Mouse (Mus musculus) adrenal gland, postnatal 25 days (tissue): Measurements from ENCODE around the gene Tmem223. TPM values are rescaled to one million over a fixed set of nuclear protein-coding genes. Genes with fewer than 3 reads are reported as not detected.

Experiments
- DNase-seq: peaks from one replicate; pipeline ENCODE4 v3.0.0; 2021; ENCODE audit warnings: mixed read lengths
- microRNA-seq, 2 experiments: library from miRNA; unstranded; fragments of <30 nt; microRNA quantifications; one replicate each; pipeline ENCODE4 v1.2.0; 2021
- total RNA-seq: library from RNA; stranded (reverse); gene quantifications from 2 replicates; pipeline ENCODE4 v1.2.3, GENCODE M21; 2021

Gene Tmem223
- total RNA-seq, 1 experiment from 2014 or later, result 122 TPM

- DNase-seq, result no peak
Observed at GRCm38 (mm10) chr19:8803204-8803780, 32.5 kb downstream of the Tmem223 start.

DNA sequence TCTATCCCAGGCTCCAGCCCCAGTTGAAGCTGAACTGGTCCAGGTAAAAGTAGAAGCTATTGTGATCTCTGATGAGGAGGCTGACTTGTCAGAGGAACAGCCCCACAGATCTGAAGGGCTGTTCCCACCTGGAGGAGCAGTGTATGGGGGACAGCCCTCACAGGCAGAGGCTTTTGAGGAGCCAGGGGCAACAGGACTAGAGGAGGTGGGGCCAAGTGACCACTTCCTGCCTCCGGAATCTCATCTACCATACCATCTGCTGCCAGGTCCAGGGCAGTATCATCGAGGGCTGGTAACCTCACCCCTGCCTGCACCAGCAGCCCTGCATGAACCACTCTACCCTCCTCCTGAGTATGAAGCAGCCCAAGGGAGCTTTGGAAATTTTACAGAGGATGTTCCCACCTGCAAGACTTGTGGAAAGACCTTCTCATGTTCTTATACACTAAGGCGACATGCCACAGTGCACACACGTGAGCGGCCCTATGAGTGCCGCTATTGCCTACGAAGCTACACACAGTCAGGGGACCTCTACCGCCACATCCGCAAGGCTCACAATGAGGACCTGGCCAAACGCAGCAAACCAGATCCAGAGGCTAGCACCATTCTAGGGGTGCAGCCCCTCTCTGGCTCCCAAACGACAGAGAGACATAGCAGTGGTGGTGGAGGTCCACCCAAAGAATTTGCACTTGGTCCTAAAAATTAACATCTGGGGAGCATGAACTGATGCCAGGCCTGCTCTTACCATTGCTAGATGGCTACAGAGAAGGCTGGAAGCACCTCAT lies 33.3 kb downstream of the Tmem223 start:
- DNase-seq, result no peak

DNA sequence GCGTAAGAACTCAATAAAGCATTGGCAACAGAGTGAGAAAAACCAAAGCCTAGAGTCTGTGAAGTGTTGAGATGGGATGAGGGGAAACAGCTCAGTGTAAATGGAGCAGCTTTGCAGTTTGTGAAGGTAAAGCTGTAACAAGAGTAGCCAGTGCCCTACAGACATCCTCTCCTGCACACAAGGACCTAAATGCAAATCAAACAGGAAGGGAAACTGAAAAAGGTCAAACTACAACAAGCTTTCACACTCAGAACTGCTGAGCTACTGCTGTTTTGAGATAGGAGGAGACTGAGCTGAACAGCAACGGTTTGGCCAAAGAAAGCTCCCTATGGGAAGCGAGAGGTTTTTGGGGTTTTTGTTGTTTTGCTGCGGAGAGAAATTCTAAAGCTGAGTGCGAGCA lies 36.0 kb downstream of the Tmem223 start:
- DNase-seq, result no peak

- no peak for DNase-seq
Observed at GRCm38 (mm10) chr19:8815812-8816211, 45.0 kb downstream of the Tmem223 start.

DNA sequence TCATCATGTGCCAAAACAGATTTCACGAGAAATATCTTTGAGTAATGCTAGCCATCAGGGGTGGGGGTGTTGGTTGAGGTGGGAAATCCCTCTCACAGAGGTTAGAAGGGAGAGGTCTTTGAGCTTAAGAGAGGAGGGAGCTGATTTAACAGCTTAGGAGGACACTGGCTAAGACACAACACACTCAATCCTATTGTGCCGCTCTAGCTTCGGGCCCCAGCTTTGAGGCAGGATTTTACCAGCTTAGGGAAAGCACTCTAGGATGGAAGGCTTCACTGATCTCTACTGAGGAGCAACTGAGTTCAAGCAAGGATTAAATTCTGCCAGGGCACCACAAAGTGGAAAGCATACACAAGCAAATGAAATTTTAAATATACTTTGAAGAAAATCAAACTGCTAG lies 46.2 kb downstream of the Tmem223 start:
- DNase-seq, result no peak

GRCm38 (mm10) chr19:8818301-8818798 lies 47.6 kb downstream of the Tmem223 start:
- DNase-seq, result no peak

DNA sequence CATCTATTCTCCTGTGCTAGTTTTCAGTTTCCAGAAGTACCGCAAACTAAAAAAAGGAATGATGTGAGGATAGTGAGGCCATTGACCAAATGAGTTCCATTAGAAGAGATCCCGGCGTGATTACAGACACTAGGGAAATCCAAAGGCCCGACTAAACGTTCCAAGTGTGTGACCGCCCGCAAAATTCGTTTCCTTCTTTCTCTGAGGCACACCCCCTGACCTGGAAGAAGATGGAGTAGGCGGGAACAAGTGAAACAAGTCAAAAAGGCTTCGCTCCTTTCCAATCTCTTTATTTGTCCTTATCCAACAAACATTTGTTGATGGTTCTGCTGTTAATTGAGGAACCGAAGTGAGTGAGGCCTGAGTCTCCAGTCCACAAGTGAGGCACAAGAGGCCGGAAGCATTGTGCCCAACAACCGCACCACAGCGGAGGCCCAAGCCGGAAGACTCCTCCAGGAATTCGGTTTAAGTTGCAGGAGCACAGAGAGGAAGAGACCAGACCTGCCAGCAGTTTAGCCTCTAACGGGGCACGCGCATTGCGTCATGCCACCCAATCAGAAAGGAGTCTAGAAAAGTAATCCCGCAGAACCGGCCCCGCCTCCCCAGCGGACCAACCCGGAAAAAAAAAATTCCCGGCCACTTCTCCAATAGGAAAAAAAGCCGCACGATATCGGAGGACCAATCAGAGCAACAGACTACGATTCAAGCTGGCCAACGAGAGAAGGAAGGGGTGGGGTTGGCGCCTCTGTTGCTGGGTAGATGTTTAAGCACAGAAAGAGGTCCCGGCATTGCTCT lies 48.2 kb downstream of the Tmem223 start, which contains the start of gene Ttc9c:
Ttc9c (minus strand) TSS at position 533 of the 795 bp plus-strand sequence.
- DNase-seq, result peak; percentile 94

DNA sequence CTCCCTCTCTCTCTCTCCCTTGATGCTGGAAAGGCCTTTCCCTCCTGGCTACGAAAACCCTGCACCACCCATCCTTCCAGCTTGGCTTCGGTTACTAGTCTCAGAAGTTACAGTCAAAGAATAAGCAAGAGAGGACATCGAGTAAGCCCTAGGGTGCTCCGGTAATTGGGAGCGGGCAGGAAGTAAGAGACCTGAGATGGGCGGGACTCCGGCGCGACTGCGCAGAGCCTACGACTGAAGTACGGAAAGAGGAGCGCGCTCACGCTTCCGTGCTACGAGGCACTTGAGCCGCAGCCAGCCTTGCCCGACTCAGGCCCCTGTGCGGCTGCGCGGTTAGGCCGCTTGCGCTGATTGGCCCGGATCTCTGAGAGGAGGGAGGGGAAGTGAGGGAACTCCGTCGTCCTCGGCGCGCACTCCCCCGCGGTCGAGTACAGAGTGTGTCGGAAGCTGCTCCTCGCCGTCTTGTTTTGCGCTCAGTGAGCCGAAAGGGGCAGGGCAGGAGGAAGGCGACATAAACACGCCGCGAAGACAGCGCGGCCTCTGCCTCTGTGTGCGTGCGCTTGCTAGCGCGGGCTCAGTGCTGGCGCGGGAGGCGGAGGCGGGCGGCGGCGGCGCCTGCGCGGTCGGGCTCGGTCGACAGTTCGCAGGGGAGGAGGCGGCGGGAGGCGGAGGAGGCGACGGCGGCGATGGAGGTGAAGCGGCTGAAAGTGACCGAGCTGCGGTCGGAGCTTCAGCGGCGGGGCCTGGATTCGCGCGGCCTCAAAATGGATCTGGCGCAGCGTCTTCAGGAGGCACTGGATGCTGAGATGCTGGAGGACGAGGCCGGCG lies 49.0 kb downstream of the Tmem223 start, which contains the start of gene Hnrnpul2:
Hnrnpul2 (plus strand) TSS at position 415 of the 828 bp plus-strand sequence.
- DNase-seq, result peak; percentile 99

DNA sequence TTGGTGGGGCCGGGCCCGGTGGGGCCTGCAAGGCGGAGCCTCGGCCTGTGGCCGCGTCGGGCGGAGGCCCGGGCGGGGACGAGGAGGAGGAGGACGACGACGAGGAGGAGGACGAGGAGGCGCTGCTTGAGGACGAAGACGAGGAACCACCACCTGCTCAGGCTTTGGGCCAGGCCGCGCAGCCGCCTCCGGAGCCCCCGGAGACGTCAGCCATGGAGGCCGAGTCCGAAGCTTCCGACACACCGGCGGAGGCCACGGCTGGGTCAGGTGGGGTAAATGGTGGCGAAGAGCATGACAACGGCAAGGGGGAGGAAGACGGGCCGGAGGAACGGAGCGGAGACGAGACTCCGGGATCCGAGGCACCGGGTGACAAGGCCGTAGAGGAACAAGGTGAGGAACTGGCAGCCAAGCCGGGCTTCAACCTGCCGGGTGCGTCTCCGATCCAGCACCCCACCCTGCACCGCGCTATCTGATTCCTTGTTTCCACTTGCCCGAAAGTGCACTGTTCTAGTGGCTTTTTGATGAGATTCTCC lies 49.7 kb downstream of the Tmem223 start:
- DNase-seq, result no peak

- DNase-seq, result no peak
Observed at GRCm38 (mm10) chr19:8821146-8821545, 50.4 kb downstream of the Tmem223 start.

Small RNAs within 50 kb of the gene (microRNA-seq; reads per million reads assigned to microRNA genes)
- 0 reads per million in 2 experiments for gene Mir6992

Other genes with a start within 250 kb of the Tmem223 start
- 0.24 TPM in 1 of 2 replicates, not detected in the other for gene Slc22a8, start 179.7 kb upstream of the Tmem223 start, total RNA-seq
- gene Slc22a6, start 153.0 kb upstream of the Tmem223 start, total RNA-seq, result not detected in 2 replicates
- gene Chrm1, start 107.2 kb upstream of the Tmem223 start, total RNA-seq, result 1.6 and 2.4 TPM in 2 replicates
- gene Slc3a2, start 47.6 kb upstream of the Tmem223 start, total RNA-seq, result 269 and 403 TPM in 2 replicates
- 52.0 and 57.7 TPM in 2 replicates for gene Wdr74, start 35.2 kb upstream of the Tmem223 start, total RNA-seq
- gene 1700092M07Rik, start 30.3 kb upstream of the Tmem223 start, total RNA-seq, result 2.6 and 2.8 TPM in 2 replicates
- 92.3 and 106 TPM in 2 replicates for gene Stx5a, start 29.6 kb upstream of the Tmem223 start, total RNA-seq
- gene Nxf1, start 13.9 kb upstream of the Tmem223 start, total RNA-seq, result 128 and 179 TPM in 2 replicates
- 56.4 and 75.9 TPM in 2 replicates for gene Tmem179b, start 3.5 kb downstream of the Tmem223 start, total RNA-seq
- gene Taf6l, start 15.4 kb downstream of the Tmem223 start, total RNA-seq, result 15.1 and 23.1 TPM in 2 replicates
- 96.3 and 103 TPM in 2 replicates for gene Polr2g, start 27.6 kb downstream of the Tmem223 start, total RNA-seq
- gene Zbtb3, start 31.6 kb downstream of the Tmem223 start, total RNA-seq, result 2.4 and 3.9 TPM in 2 replicates
- 32.7 and 41.1 TPM in 2 replicates for gene Ttc9c, start 48.3 kb downstream of the Tmem223 start, total RNA-seq
- gene Hnrnpul2, start 49.0 kb downstream of the Tmem223 start, total RNA-seq, result 72.0 and 83.0 TPM in 2 replicates
- 23.5 TPM in 1 of 2 replicates, not detected in the other for gene AC129217.1, start 58.8 kb downstream of the Tmem223 start, total RNA-seq
- 139 and 169 TPM in 2 replicates for gene Bscl2, start 66.5 kb downstream of the Tmem223 start, total RNA-seq
- 5.3 and 6.1 TPM in 2 replicates for gene Gng3, start 68.2 kb downstream of the Tmem223 start, total RNA-seq
- 1.4 and 1.8 TPM in 2 replicates for gene Lrrn4cl, start 79.8 kb downstream of the Tmem223 start, total RNA-seq
- 206 and 217 TPM in 2 replicates for gene Ubxn1, start 100.5 kb downstream of the Tmem223 start, total RNA-seq
- gene Uqcc3, start 109.9 kb downstream of the Tmem223 start, total RNA-seq, result 70.0 and 72.2 TPM in 2 replicates
- 5.9 and 23.7 TPM in 2 replicates for gene Lbhd1, start 112.7 kb downstream of the Tmem223 start, total RNA-seq
- gene Gm49403, start 112.9 kb downstream of the Tmem223 start, total RNA-seq, result not detected in 2 replicates
- gene 1810009A15Rik, start 117.9 kb downstream of the Tmem223 start, total RNA-seq, result 48.8 and 57.4 TPM in 2 replicates
- not detected in 2 replicates for gene Gm49416, start 117.9 kb downstream of the Tmem223 start, total RNA-seq
- 23.5 and 26.7 TPM in 2 replicates for gene Ints5, start 122.0 kb downstream of the Tmem223 start, total RNA-seq
- gene Ganab, start 127.1 kb downstream of the Tmem223 start, total RNA-seq, result 196 and 200 TPM in 2 replicates
- 58.5 and 60.9 TPM in 2 replicates for gene B3gat3, start 149.4 kb downstream of the Tmem223 start, total RNA-seq
- 33.4 and 33.8 TPM in 2 replicates for gene Rom1, start 158.4 kb downstream of the Tmem223 start, total RNA-seq
- 57.2 and 67.5 TPM in 2 replicates for gene Eml3, start 158.6 kb downstream of the Tmem223 start, total RNA-seq
- 98.6 and 104 TPM in 2 replicates for gene Mta2, start 170.9 kb downstream of the Tmem223 start, total RNA-seq
- 23.1 and 23.6 TPM in 2 replicates for gene Tut1, start 182.9 kb downstream of the Tmem223 start, total RNA-seq
- gene Eef1g, start 196.0 kb downstream of the Tmem223 start, total RNA-seq, result 327 and 416 TPM in 2 replicates
- 93.0 and 106 TPM in 2 replicates for gene Ahnak, start 218.3 kb downstream of the Tmem223 start, total RNA-seq